Mouse (Mus musculus) midbrain, embryonic 14.5 days (tissue): ENCODE measurements around the gene Spert. TPM values are rescaled to one million over a fixed set of nuclear protein-coding genes. Genes with fewer than 3 reads are reported as not detected.
A peak's percentile ranks its signal among the peaks of the same experiment; 100 is the strongest.

Experiments
- ATAC-seq: fragments of 200-750 bp; cut with Nextera tagmentation; 2 replicates; pipeline ENCODE4 v1.8.0; 2017; ENCODE audit warnings: moderate number of reproducible peaks, moderate library complexity; ENCODE audit not compliant: low FRiP score, low TSS enrichment
- DNase-seq: peaks from one replicate; pipeline ENCODE4 v3.0.0-alpha.2; 2015
- H3K27ac ChIP-seq: fragments of 300-500 bp; sonication (generic); replicated peaks from 2 replicates; pipeline ENCODE4 v1.5.1; 2014; ENCODE audit warnings: mild to moderate bottlenecking, low read depth, low read length, moderate library complexity
- H3K27me3 ChIP-seq: fragments of 300-500 bp; sonication (generic); 2 replicates; pipeline ENCODE4 v1.6.1; 2014; ENCODE audit warnings: low read length, control low read depth, mixed read lengths; ENCODE audit not compliant: control insufficient read depth, insufficient read depth
- H3K36me3 ChIP-seq: fragments of 300-500 bp; sonication (generic); 2 replicates; pipeline ENCODE4 v1.6.1; 2014; ENCODE audit warnings: low read length, control low read depth; ENCODE audit not compliant: control insufficient read depth, insufficient read depth
- H3K4me1 ChIP-seq: fragments of 300-500 bp; sonication (generic); 2 replicates; pipeline ENCODE4 v1.6.1; 2014; ENCODE audit warnings: mild to moderate bottlenecking, antibody characterized with exemption, low read length, control low read depth; ENCODE audit not compliant: control insufficient read depth, insufficient read depth
- H3K4me2 ChIP-seq: fragments of 300-500 bp; sonication (generic); 2 replicates; pipeline ENCODE4 v1.6.1; 2014; ENCODE audit warnings: mild to moderate bottlenecking, low read length, moderate library complexity
- H3K4me3 ChIP-seq: fragments of 300-500 bp; sonication (generic); replicated peaks from 2 replicates; pipeline ENCODE4 v1.5.1; 2014; ENCODE audit warnings: low read depth, low read length
- H3K9ac ChIP-seq: fragments of 300-500 bp; sonication (generic); replicated peaks from 2 replicates; pipeline ENCODE4 v1.6.1; 2014; ENCODE audit warnings: mild to moderate bottlenecking, low read length, moderate library complexity
- H3K9me3 ChIP-seq: fragments of 300-500 bp; sonication (generic); 2 replicates; pipeline ENCODE4 v1.6.1; 2016; ENCODE audit warnings: low read length, control low read depth, mixed read lengths; ENCODE audit not compliant: control insufficient read depth
- WGBS: fragments of 180-500 bp; shearing (Covaris S2); extraction: QIAGEN DNeasy Blood & Tissue Kit; methylation state at CpG from one replicate; pipeline ENCODE4 v1.1.7; 2014; 5-methylcytosine and 5-hydroxymethylcytosine counted together
- polyA plus RNA-seq: library from polyadenylated mRNA; unstranded; fragments of >200 nt; fragmentation: Nextera tagmentation; extraction: Ambion mirVana; gene quantifications from 2 replicates; pipeline ENCODE4 v1.2.1, GENCODE M21; 2014

Spert gene
- polyA plus RNA-seq, 1 experiment from 2014 or later: not detected

- 71% methylated on average over 6 of the region's 6 CpGs for WGBS
- no peak overlapping the region for H3K4me3 ChIP-seq
- DNase-seq (no peak), ATAC-seq (no peak)
- no peaks in the 10 kb centered on the region for H3K27me3 ChIP-seq
- H3K9me3 ChIP-seq: no peaks in the 10 kb centered on the region
- H3K9ac ChIP-seq: no peak overlapping the region
- no peaks in the 10 kb centered on the region for H3K36me3 ChIP-seq
- no peak overlapping the region for H3K4me2 ChIP-seq
- no peaks in the 10 kb centered on the region for H3K4me1 ChIP-seq
- no peak overlapping the region for H3K27ac ChIP-seq
These were observed 23.5 kb upstream of the Spert start for GRCm38 (mm10) chr14:75616375-75616774.

- WGBS: 91% methylated on average over 2 of the region's 2 CpGs
- no peaks in the 10 kb centered on the region for H3K36me3 ChIP-seq
- DNase-seq: no peak
- H3K9me3 ChIP-seq: no peaks in the 10 kb centered on the region
- no peak overlapping the region for H3K27ac ChIP-seq
- H3K4me2 ChIP-seq: no peak overlapping the region
- no peak overlapping the region for H3K9ac ChIP-seq
- no peak for ATAC-seq
- H3K27me3 ChIP-seq: no peaks in the 10 kb centered on the region
- no peak overlapping the region for H3K4me3 ChIP-seq
- no peaks in the 10 kb centered on the region for H3K4me1 ChIP-seq
These were observed 16.3 kb upstream of the Spert start for GRCm38 (mm10) chr14:75609176-75609575.

- H3K4me1 ChIP-seq: no peaks in the 10 kb centered on the region
These were observed 9.0 kb downstream of the Spert start for GRCm38 (mm10) chr14:75583870-75584269.

GRCm38 (mm10) chr14:75579010-75579409, 13.9 kb downstream of the Spert start:
- Histone ChIP-seq H3K4me1 (no peaks in the 10 kb centered on the region), H3K9ac (no peak overlapping the region), H3K36me3 (no peaks in the 10 kb centered on the region), H3K4me3 (no peak overlapping the region), H3K4me2 (no peak overlapping the region), H3K27ac (no peak overlapping the region), H3K9me3 (no peaks in the 10 kb centered on the region), H3K27me3 (no peaks in the 10 kb centered on the region)
- DNase-seq: no peak
- 89% methylated on average over 6 of the region's 6 CpGs for WGBS
- no peak for ATAC-seq

More at GRCm38 (mm10) chr14:75583870-75584269, 9.0 kb downstream of the Spert start:
- H3K27ac ChIP-seq: no peak overlapping the region
- DNase-seq: no peak
- H3K4me3 ChIP-seq: no peak overlapping the region
- H3K4me2 ChIP-seq: no peak overlapping the region
- no peaks in the 10 kb centered on the region for H3K36me3 ChIP-seq
- no peak overlapping the region for H3K9ac ChIP-seq
- no peak for ATAC-seq
- no peaks in the 10 kb centered on the region for H3K27me3 ChIP-seq
- no peaks in the 10 kb centered on the region for H3K9me3 ChIP-seq
- WGBS: 87% methylated on average over 12 of the region's 12 CpGs

DNA sequence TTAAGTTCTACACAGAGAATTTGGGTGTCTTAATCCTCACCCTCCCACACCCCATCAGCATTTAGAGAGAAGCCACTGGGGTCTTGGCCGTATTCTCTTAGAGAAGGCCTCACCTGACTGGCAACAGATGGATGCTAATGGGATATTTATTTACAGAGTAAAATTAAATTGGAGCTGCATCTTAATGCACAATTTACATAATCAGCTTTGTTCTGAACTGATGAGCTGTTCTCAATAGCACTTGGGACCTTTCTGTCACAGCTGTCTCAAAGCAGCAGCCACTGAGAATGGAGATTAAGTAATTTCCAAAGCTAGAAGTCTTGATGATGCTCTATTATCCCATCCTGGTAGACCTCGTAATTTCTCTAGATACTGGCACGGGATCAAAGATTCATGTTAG, 26.6 kb downstream of the Spert start:
- WGBS: 16% methylated on average over 3 of the region's 3 CpGs
- H3K4me1 ChIP-seq: peaks cover 24% of the 10 kb centered on the region
- H3K9me3 ChIP-seq: no peaks in the 10 kb centered on the region
- H3K4me2 ChIP-seq: no peak overlapping the region
- peak overlapping the region; percentile 60 for H3K27ac ChIP-seq
- no peak overlapping the region for H3K9ac ChIP-seq
- no peaks in the 10 kb centered on the region for H3K36me3 ChIP-seq
- ATAC-seq (peak; percentile 76), DNase-seq (peak; percentile 63)
- H3K4me3 ChIP-seq: no peak overlapping the region
- H3K27me3 ChIP-seq: no peaks in the 10 kb centered on the region

GRCm38 (mm10) chr14:75565534-75566140, 27.3 kb downstream of the Spert start:
- Histone ChIP-seq H3K4me1 (peaks cover 24% of the 10 kb centered on the region), H3K27ac (peak overlapping the region; percentile 43), H3K9me3 (no peaks in the 10 kb centered on the region), H3K4me3 (no peak overlapping the region), H3K36me3 (no peaks in the 10 kb centered on the region), H3K4me2 (no peak overlapping the region), H3K9ac (no peak overlapping the region), H3K27me3 (no peaks in the 10 kb centered on the region)
- WGBS: 37% methylated on average over 14 of the region's 14 CpGs
- peak; percentile 87 for ATAC-seq
- peak; percentile 87 for DNase-seq

DNA sequence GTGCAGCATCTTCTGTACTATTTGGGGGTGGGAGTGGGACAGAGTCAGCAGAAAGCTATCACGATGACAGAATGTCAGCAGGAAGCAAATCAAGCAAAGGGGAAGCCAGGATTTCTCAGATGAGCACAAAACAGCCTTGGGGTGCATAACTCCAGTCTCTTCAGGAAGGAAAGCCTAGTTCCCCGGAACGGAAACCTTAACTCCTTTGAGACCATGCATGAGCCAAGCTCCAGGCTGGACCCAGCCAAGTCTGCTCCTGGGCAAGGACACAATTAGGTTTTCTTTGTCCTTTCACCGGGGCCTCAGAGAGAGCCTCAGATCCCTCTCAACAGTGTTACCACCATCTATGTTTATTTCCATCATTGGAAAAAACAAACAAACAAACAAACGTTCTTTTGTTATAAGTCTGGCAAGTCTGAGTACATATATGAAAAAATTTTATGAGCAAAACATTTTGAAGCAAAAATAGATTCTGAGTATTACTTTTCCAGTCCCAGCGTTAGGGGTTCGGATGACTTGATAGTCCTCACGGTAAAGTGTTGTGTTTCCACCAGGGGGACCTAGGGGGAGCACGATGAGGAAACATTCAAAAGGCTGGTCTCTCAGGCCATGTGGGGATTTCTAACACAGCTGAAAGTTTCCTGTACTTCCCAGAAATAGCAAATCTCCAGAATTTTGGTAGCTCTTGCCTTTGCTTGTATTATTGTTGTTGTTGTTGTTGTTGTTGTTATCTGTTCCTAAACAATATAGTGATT, 31.2 kb downstream of the Spert start:
- Histone ChIP-seq H3K9ac (no peak overlapping the region), H3K9me3 (no peaks in the 10 kb centered on the region), H3K36me3 (no peaks in the 10 kb centered on the region), H3K27ac (no peak overlapping the region), H3K4me3 (no peak overlapping the region), H3K27me3 (no peaks in the 10 kb centered on the region), H3K4me1 (peaks cover 22% of the 10 kb centered on the region), H3K4me2 (no peak overlapping the region)
- ATAC-seq (no peak), DNase-seq (peak; percentile 40)
- WGBS: 51% methylated on average over 9 of the region's 9 CpGs

DNA sequence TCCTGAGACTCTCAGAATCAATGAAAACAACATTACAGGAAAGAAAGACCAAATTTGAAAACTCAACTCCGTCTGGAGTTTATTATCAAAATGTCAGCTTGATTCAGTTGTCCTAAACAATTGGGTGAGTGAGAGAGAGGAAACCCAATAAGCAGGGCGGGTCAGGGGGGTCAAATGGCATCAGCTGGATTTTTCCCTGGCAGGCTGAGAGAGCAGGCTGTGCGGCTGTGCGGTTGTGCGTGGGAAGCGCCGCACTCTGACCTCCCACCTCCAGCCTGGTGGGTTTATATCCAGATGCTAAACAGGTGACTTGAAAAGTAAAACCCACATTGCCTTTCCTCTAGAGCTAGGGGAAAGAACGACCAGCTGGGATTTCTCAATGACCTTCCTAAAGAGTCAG, 51.2 kb downstream of the Spert start:
- ATAC-seq (no peak), DNase-seq (peak; percentile 30)
- H3K9me3 ChIP-seq: no peaks in the 10 kb centered on the region
- peaks cover 26% of the 10 kb centered on the region for H3K4me1 ChIP-seq
- H3K4me3 ChIP-seq: no peak overlapping the region
- H3K27ac ChIP-seq: peak overlapping the region; percentile 58
- no peak overlapping the region for H3K9ac ChIP-seq
- H3K4me2 ChIP-seq: no peak overlapping the region
- no peaks in the 10 kb centered on the region for H3K27me3 ChIP-seq
- H3K36me3 ChIP-seq: no peaks in the 10 kb centered on the region
- WGBS: 9% methylated on average over 8 of the region's 8 CpGs

- H3K27me3 ChIP-seq: no peaks in the 10 kb centered on the region
- ATAC-seq (peak; percentile 80), DNase-seq (peak; percentile 83)
- peak overlapping the region; percentile 58 for H3K27ac ChIP-seq
- H3K4me2 ChIP-seq: peak overlapping the region; percentile 39
- H3K4me3 ChIP-seq: no peak overlapping the region
- H3K4me1 ChIP-seq: peaks cover 32% of the 10 kb centered on the region
- no peaks in the 10 kb centered on the region for H3K36me3 ChIP-seq
- H3K9me3 ChIP-seq: no peaks in the 10 kb centered on the region
- no peak overlapping the region for H3K9ac ChIP-seq
- 2% methylated on average over 5 of the region's 5 CpGs for WGBS
These were observed 51.9 kb downstream of the Spert start for GRCm38 (mm10) chr14:75540996-75541350.
